Mouse (Mus musculus): ENCODE measurements at regions not wholly inside any gene's neighbourhood (a gene's known extent, or its start where the extent isn't known, plus 50 kb on each side); places are given as distances from the start of the nearest gene placed in this dataset.

DNA sequence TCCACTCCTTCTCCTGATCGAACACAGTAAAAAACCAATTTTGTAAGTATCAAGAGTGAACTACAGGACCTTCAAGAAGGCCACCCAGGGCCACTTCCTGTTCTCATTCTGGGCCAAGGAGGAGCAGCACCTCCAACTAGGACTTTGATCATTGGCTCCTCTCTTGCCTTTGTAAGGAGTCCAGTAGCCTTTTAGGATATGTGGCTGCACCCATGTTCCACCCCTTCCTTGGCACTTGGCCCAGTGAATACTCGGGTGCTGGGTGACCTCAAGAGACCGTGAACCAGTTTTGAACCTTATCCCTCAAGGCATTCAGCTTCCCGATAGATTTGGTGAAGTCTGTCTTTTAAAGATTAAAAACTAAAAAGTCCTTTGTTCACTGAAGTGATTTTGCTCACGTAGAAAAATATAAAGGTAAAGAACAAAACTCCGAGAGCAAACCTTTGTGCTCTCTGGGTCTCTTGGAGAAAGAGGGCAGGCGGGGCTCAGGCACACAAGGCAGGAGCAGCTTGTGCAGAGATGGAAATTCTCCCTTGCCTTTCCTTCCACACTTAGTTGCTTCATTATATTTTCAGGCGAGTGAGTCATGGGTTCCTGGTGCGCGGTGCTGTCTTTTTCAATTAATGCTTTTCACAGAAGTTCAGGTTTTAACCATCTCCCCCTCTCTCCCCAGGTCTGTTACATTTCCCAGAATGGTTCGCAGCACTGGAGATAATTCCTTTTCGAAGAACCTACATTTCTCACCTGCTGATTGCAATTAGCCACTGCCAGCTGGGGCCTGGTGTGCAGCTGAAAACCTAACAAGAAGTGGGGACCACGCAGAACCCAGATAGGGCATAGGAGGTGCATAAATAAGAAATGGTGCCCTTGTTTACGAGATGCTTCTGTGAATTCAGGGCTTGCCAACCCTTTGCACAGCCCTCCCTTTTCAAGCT, 196.6 kb downstream of the Mid1ip1 start:
- no peak overlapping the region for H3K27ac ChIP-seq (ENCODE audit: insufficient read depth, low read depth, low read length)
- TF ChIP-seq POLR2A (IDR thresholded peaks at IDR 0.05; ENCODE audit: borderline replicate concordance, low read depth, low read length) (no peak), CTCF (IDR thresholded peaks at IDR 0.05; ENCODE audit: low read depth, low read length) (no peak)
- H3K4me1 ChIP-seq (ENCODE audit: control insufficient read depth, insufficient read depth, low read length) = no peaks in the 10 kb centered on the region
- H3K4me3 ChIP-seq (ENCODE audit: insufficient read depth, low read length) = no peak overlapping the region

Data from bone marrow macrophage, adult 2 months (primary cell).